Mouse (Mus musculus): ENCODE data around the gene Snrnp70.

DNA sequence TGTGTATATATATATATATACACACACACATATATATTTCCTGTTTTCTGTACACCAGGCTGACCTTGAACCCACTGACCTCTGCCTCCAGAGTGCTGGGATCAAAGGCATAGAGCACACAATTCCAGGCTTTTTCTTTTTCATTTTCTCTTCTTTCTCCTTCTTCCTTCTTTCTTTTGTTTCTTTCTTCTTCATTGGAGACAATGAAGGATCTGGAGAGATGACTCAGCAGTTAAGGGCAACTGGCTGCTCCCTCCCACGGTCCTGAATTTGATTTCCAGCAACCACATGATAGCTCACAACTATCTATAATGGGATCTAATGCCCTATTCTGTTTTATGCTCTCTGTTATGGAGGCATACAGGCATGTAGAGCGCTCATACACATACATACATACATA, 1.2 kb upstream of the Snrnp70 start:
- TF ChIP-seq CTCF (IDR thresholded peaks at IDR 0.05; ENCODE audit: borderline replicate concordance, extremely low read depth, insufficient read depth, insufficient read length) (no peak), POLR2A (IDR thresholded peaks at IDR 0.05; ENCODE audit: borderline replicate concordance, extremely low read depth, insufficient read depth, insufficient read length, poor library complexity, severe bottlenecking) (no peak)
